Mouse (Mus musculus): ENCODE results near the gene BC061212.
"Not testable (repeated sequence)": the region's sequence is repeated elsewhere in the genome, so short reads cannot be mapped to it uniquely, and the experiment has no call there.

Gene BC061212

DNA sequence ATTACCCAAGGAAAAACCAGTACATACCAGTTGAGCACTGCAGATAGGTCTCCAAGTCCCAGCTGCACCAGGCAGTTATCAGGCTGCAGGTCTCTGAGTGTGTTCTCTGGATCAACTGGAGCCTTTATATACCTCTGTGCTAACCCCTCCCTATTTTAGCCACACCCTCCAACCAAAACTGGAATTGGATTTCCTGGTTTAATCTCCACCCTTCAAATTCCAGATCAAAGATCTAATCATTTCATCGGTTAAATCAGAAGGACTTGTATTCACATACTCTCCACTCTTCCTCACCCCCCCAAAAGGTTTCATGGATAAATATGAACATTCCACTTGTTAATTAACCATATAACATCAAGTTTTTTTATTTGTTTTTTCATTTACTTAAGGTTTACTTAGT lies at the start of gene BC061212:
BC061212 (minus strand) TSS at position 101 of the 400 bp plus-strand sequence.
- not testable (repeated sequence) for DNase-seq

DNA sequence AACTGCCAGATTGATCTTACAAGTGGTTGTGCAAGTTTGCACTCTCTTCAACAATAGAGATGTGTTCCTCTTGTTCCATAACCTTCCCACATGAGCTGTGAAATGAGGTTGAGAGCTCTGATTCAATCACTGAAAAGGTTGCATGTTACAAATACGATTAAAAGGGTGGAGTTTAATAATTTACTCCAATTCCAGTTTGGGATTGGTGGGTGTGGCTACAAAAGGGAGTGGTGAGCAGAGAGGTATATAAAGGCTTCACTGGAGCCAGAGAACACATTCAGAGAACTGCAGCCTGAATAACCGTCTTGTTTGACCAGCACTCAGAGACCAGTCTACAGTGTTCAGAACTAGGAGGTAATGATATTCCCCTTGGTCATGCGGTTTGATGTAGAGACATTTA lies 5.7 kb upstream of the BC061212 start, which contains the start of gene Gm6351:
Gm6351 (plus strand) TSS at position 301 of the 400 bp plus-strand sequence.
- not testable (repeated sequence) for DNase-seq
